Mouse (Mus musculus): ENCODE measurements around the gene 1700067K01Rik. TPM values are rescaled to one million over a fixed set of nuclear protein-coding genes. Genes with fewer than 3 reads are reported as not detected.
A peak's percentile ranks its signal among the peaks of the same experiment; 100 is the strongest.

The 1700067K01Rik gene
- polyA plus RNA-seq, 1 experiment from 2014 or later = 0.41 TPM

- 14% methylated on average over 18 of the region's 18 CpGs for WGBS (ENCODE audit: insufficient replicate concordance)
- Histone ChIP-seq H3K9ac (no peak within 1 kb of the TSS), H3K4me1 (peaks cover 19% of the 10 kb centered on the region), H3K27ac (no peak within 1 kb of the TSS), H3K36me3 (no peaks in the 10 kb centered on the region), H3K4me2 (peak within 1 kb of the TSS; percentile 17; the same call in 1 of the 2 replicates), H3K27me3 (replicated peaks) (peaks cover 88% of the 10 kb centered on the region), H3K4me3 (no peak within 1 kb of the TSS), H3K9me3 (replicated peaks) (no peaks in the 10 kb centered on the region)
- ATAC-seq = no peak
Observed at GRCm38 (mm10) chr8:84021096-84021495, 19.8 kb downstream of the 1700067K01Rik start, which contains the start of gene Palm3. TSS of gene Palm3 (plus strand) at chr8:84021471.

- Histone ChIP-seq H3K4me2 (peak overlapping the region; percentile 17; the same call in 1 of the 2 replicates), H3K27ac (no peak overlapping the region), H3K27me3 (replicated peaks) (peaks cover 93% of the 10 kb centered on the region), H3K9me3 (replicated peaks) (no peaks in the 10 kb centered on the region), H3K36me3 (no peaks in the 10 kb centered on the region), H3K4me1 (peaks cover 24% of the 10 kb centered on the region), H3K9ac (no peak overlapping the region), H3K4me3 (no peak overlapping the region)
- no peak for ATAC-seq
- WGBS (ENCODE audit: insufficient replicate concordance) = 40% methylated on average over 12 of the region's 12 CpGs
Observed at GRCm38 (mm10) chr8:84021569-84021968, 20.3 kb downstream of the 1700067K01Rik start.

GRCm38 (mm10) chr8:84023085-84023484 is 21.8 kb downstream of the 1700067K01Rik start:
- ATAC-seq = no peak
- no peak overlapping the region for H3K4me3 ChIP-seq
- WGBS (ENCODE audit: insufficient replicate concordance) = 19% methylated on average over 5 of the region's 5 CpGs

GRCm38 (mm10) chr8:84023631-84024030 is 22.3 kb downstream of the 1700067K01Rik start:
- H3K27me3 ChIP-seq (replicated peaks) = peaks cover 95% of the 10 kb centered on the region
- no peak overlapping the region for H3K4me2 ChIP-seq
- H3K9ac ChIP-seq = no peak overlapping the region
- WGBS (ENCODE audit: insufficient replicate concordance) = 58% methylated on average over 1 of the region's 1 CpGs
- no peak overlapping the region for H3K4me3 ChIP-seq
- H3K36me3 ChIP-seq = no peaks in the 10 kb centered on the region
- no peak for ATAC-seq
- H3K4me1 ChIP-seq = peaks cover 24% of the 10 kb centered on the region
- no peaks in the 10 kb centered on the region for H3K9me3 ChIP-seq (replicated peaks)
- H3K27ac ChIP-seq = no peak overlapping the region

More at GRCm38 (mm10) chr8:84023085-84023484, 21.8 kb downstream of the 1700067K01Rik start:
- H3K4me2 ChIP-seq = no peak overlapping the region
- H3K27ac ChIP-seq = no peak overlapping the region
- H3K9ac ChIP-seq = no peak overlapping the region
- H3K36me3 ChIP-seq = no peaks in the 10 kb centered on the region
- H3K27me3 ChIP-seq (replicated peaks) = peaks cover 95% of the 10 kb centered on the region
- peaks cover 24% of the 10 kb centered on the region for H3K4me1 ChIP-seq
- H3K9me3 ChIP-seq (replicated peaks) = no peaks in the 10 kb centered on the region

- no peak for ATAC-seq
- Histone ChIP-seq H3K9ac (no peak overlapping the region), H3K9me3 (replicated peaks) (no peaks in the 10 kb centered on the region), H3K4me2 (no peak overlapping the region), H3K27me3 (replicated peaks) (peaks cover 96% of the 10 kb centered on the region), H3K27ac (no peak overlapping the region), H3K4me3 (no peak overlapping the region), H3K36me3 (no peaks in the 10 kb centered on the region), H3K4me1 (peaks cover 24% of the 10 kb centered on the region)
- WGBS (ENCODE audit: insufficient replicate concordance) = 6% methylated on average over 10 of the region's 10 CpGs
Observed at GRCm38 (mm10) chr8:84024171-84024570, 22.9 kb downstream of the 1700067K01Rik start.

GRCm38 (mm10) chr8:84025863-84026262 is 24.6 kb downstream of the 1700067K01Rik start:
- 1% methylated on average over 41 of the region's 41 CpGs for WGBS (ENCODE audit: insufficient replicate concordance)
- H3K9ac ChIP-seq = no peak overlapping the region
- peak; percentile 55; the same call in 1 of the 2 replicates for ATAC-seq
- peaks cover 90% of the 10 kb centered on the region for H3K27me3 ChIP-seq (replicated peaks)
- peak overlapping the region; percentile 74 for H3K4me2 ChIP-seq
- H3K4me1 ChIP-seq = peaks cover 24% of the 10 kb centered on the region
- H3K4me3 ChIP-seq = peak overlapping the region; percentile 51
- no peaks in the 10 kb centered on the region for H3K9me3 ChIP-seq (replicated peaks)
- H3K36me3 ChIP-seq = no peaks in the 10 kb centered on the region
- H3K27ac ChIP-seq = no peak overlapping the region

GRCm38 (mm10) chr8:84027449-84027848 is 26.1 kb downstream of the 1700067K01Rik start:
- 11% methylated on average over 10 of the region's 10 CpGs for WGBS (ENCODE audit: insufficient replicate concordance)
- no peak overlapping the region for H3K9ac ChIP-seq
- peaks cover 18% of the 10 kb centered on the region for H3K4me1 ChIP-seq
- ATAC-seq = no peak
- H3K27me3 ChIP-seq (replicated peaks) = peaks cover 74% of the 10 kb centered on the region
- H3K36me3 ChIP-seq = no peaks in the 10 kb centered on the region
- H3K27ac ChIP-seq = no peak overlapping the region
- H3K9me3 ChIP-seq (replicated peaks) = no peaks in the 10 kb centered on the region
- no peak overlapping the region for H3K4me3 ChIP-seq
- H3K4me2 ChIP-seq = no peak overlapping the region

- 71% methylated on average over 5 of the region's 5 CpGs for WGBS (ENCODE audit: insufficient replicate concordance)
- Histone ChIP-seq H3K9me3 (replicated peaks) (no peaks in the 10 kb centered on the region), H3K4me3 (no peak overlapping the region), H3K4me2 (no peak overlapping the region), H3K4me1 (peaks cover 12% of the 10 kb centered on the region), H3K9ac (no peak overlapping the region), H3K36me3 (no peaks in the 10 kb centered on the region), H3K27ac (no peak overlapping the region), H3K27me3 (replicated peaks) (peaks cover 67% of the 10 kb centered on the region)
- no peak for ATAC-seq
Observed at GRCm38 (mm10) chr8:84029272-84029671, 28.0 kb downstream of the 1700067K01Rik start.

- no peak overlapping the region for H3K4me2 ChIP-seq
- 54% methylated on average over 4 of the region's 4 CpGs for WGBS (ENCODE audit: insufficient replicate concordance)
- peaks cover 44% of the 10 kb centered on the region for H3K27me3 ChIP-seq (replicated peaks)
- no peak overlapping the region for H3K9ac ChIP-seq
- H3K27ac ChIP-seq = no peak overlapping the region
- H3K4me3 ChIP-seq = no peak overlapping the region
- no peaks in the 10 kb centered on the region for H3K36me3 ChIP-seq
- H3K4me1 ChIP-seq = no peaks in the 10 kb centered on the region
- no peaks in the 10 kb centered on the region for H3K9me3 ChIP-seq (replicated peaks)
- no peak for ATAC-seq
Observed at GRCm38 (mm10) chr8:84032777-84033176, 31.5 kb downstream of the 1700067K01Rik start.

- Histone ChIP-seq H3K9ac (no peak overlapping the region), H3K4me3 (no peak overlapping the region), H3K27ac (no peak overlapping the region), H3K9me3 (replicated peaks) (no peaks in the 10 kb centered on the region), H3K4me1 (peaks cover 9% of the 10 kb centered on the region), H3K4me2 (no peak overlapping the region), H3K36me3 (no peaks in the 10 kb centered on the region), H3K27me3 (replicated peaks) (peaks cover 71% of the 10 kb centered on the region)
- ATAC-seq = no peak
- WGBS (ENCODE audit: insufficient replicate concordance) = 58% methylated on average over 5 of the region's 5 CpGs
Observed at GRCm38 (mm10) chr8:84038015-84038414, 36.7 kb downstream of the 1700067K01Rik start.

GRCm38 (mm10) chr8:84039050-84039449 is 37.7 kb downstream of the 1700067K01Rik start:
- Histone ChIP-seq H3K27ac (no peak overlapping the region), H3K4me3 (no peak overlapping the region), H3K4me2 (no peak overlapping the region), H3K27me3 (replicated peaks) (peaks cover 72% of the 10 kb centered on the region), H3K4me1 (peaks cover 9% of the 10 kb centered on the region), H3K9me3 (replicated peaks) (no peaks in the 10 kb centered on the region), H3K36me3 (no peaks in the 10 kb centered on the region), H3K9ac (no peak overlapping the region)
- no peak for ATAC-seq
- WGBS (ENCODE audit: insufficient replicate concordance) = 7% methylated on average over 5 of the region's 5 CpGs

GRCm38 (mm10) chr8:84042066-84042947 is 41.0 kb downstream of the 1700067K01Rik start, which contains the start of gene Il27ra:
TSS of gene Il27ra (minus strand) at chr8:84042589.
- H3K9ac ChIP-seq = peak within 1 kb of the TSS; percentile 30; the same call in 1 of the 2 replicates
- no peak within 1 kb of the TSS for H3K27ac ChIP-seq

More at GRCm38 (mm10) chr8:84042066-84042947, 41.0 kb downstream of the 1700067K01Rik start, which contains the start of gene Il27ra:
- 3% methylated on average over 40 of the region's 40 CpGs for WGBS (ENCODE audit: insufficient replicate concordance)
- peak within 1 kb of the TSS; percentile 42 for H3K4me3 ChIP-seq
- H3K36me3 ChIP-seq = no peaks in the 10 kb centered on the region
- H3K4me2 ChIP-seq = peak within 1 kb of the TSS; percentile 63
- ATAC-seq = peak; percentile 46; the same call in 1 of the 2 replicates
- no peaks in the 10 kb centered on the region for H3K9me3 ChIP-seq (replicated peaks)
- H3K27me3 ChIP-seq (replicated peaks) = peaks cover 87% of the 10 kb centered on the region
- H3K4me1 ChIP-seq = peaks cover 16% of the 10 kb centered on the region

All from liver, embryonic 12.5 days (tissue).